Mouse (Mus musculus) liver, adult 2 months (tissue): ENCODE results near the gene Eps8l3. TPM values are rescaled to one million over a fixed set of nuclear protein-coding genes. Genes with fewer than 3 reads are reported as not detected.

Source experiments
- DNase-seq: peaks from one replicate; pipeline ENCODE4 v3.0.0-alpha.2; 2011; ENCODE audit warnings: low read depth, low spot score; ENCODE audit errors: extremely low read depth
- H3K27ac ChIP-seq: fragments of 200-500 bp; replicated peaks from 2 replicates; pipeline ENCODE4 v1.5.1; 2012; ENCODE audit warnings: low read depth, mild to moderate bottlenecking, control low read depth, inconsistent platforms, low read length; ENCODE audit not compliant: insufficient read depth
- H3K27me3 ChIP-seq: fragments of 200-500 bp; 2 replicates; pipeline ENCODE4 v1.6.1; 2012; ENCODE audit warnings: mild to moderate bottlenecking, moderate library complexity, low read length, inconsistent platforms; ENCODE audit not compliant: control insufficient read depth, insufficient read depth
- H3K36me3 ChIP-seq: fragments of 200-500 bp; 2 replicates; pipeline ENCODE4 v1.6.1; 2012; ENCODE audit warnings: low read length, inconsistent platforms; ENCODE audit not compliant: control insufficient read depth, insufficient read depth
- H3K4me1 ChIP-seq: fragments of 200-500 bp; 2 replicates; pipeline ENCODE4 v1.6.1; 2011; ENCODE audit warnings: low read length; ENCODE audit not compliant: control insufficient read depth, insufficient read depth
- H3K4me3 ChIP-seq: fragments of 200-500 bp; 2 replicates; pipeline ENCODE4 v1.5.1; 2011; ENCODE audit warnings: low read depth, mild to moderate bottlenecking, control low read depth, low read length, moderate library complexity; ENCODE audit not compliant: insufficient read depth
- H3K79me2 ChIP-seq: fragments of 200-500 bp; 2 replicates; pipeline ENCODE4 v1.6.1; 2012; ENCODE audit warnings: inconsistent platforms, mild to moderate bottlenecking, low read length, moderate library complexity; ENCODE audit not compliant: control insufficient read depth, insufficient read depth
- H3K9ac ChIP-seq: fragments of 200-500 bp; 2 replicates; pipeline ENCODE4 v1.6.1; 2012; ENCODE audit warnings: low read depth, mild to moderate bottlenecking, control low read depth, inconsistent platforms, low read length
- CTCF ChIP-seq: fragments of 200-500 bp; IDR thresholded peaks from 2 replicates; pipeline ENCODE4 v1.5.1; 2011; ENCODE audit warnings: low read depth, low read length, control low read depth
- POLR2A ChIP-seq: fragments of 200-500 bp; IDR thresholded peaks from 2 replicates; pipeline ENCODE4 v1.6.1; 2011; ENCODE audit warnings: low read length, control low read depth; ENCODE audit not compliant: insufficient read depth; ENCODE audit errors: extremely low read depth
- WGBS: fragments of 180-500 bp; shearing (Covaris S2); methylation state at CpG from one replicate; pipeline ENCODE4 v1.1.7; 2018; 5-methylcytosine and 5-hydroxymethylcytosine counted together
- polyA plus RNA-seq: library from polyadenylated mRNA; depleted of rRNA; stranded (reverse); fragments of >200 nt; gene quantifications from 2 replicates; pipeline ENCODE4 v1.2.3, GENCODE M21; 2012
- total RNA-seq: library from RNA; depleted of rRNA; stranded (reverse); fragments of >200 nt; gene quantifications from 2 replicates; pipeline ENCODE4 v1.2.3, GENCODE M21; 2014

Eps8l3 gene
- total and polyA plus RNA-seq, 2 experiments = under 0.01 to 0.07 TPM

DNA sequence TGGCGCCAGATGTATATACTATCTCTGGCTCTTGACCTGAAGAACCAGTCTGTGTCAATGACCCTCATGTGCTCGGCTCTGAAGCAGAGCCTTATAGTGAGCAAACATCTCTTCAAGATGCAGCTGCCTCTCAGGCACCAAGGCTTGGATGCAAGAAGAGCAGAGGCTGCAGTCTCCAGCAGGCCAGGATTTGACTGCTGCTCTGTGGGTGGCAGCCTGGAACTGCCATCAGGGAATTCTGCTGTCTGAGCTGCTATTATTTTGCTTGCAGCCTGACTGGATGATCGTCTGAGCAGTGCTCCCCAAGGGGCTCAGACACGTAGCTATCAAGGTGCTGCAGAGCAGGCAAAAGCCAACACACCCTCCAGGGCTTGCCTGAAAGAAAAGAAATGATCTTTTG is 28.9 kb upstream of the Eps8l3 start:
- H3K27me3 ChIP-seq = no peaks in the 10 kb centered on the region
- WGBS = 82% methylated on average over 4 of the region's 4 CpGs

DNA sequence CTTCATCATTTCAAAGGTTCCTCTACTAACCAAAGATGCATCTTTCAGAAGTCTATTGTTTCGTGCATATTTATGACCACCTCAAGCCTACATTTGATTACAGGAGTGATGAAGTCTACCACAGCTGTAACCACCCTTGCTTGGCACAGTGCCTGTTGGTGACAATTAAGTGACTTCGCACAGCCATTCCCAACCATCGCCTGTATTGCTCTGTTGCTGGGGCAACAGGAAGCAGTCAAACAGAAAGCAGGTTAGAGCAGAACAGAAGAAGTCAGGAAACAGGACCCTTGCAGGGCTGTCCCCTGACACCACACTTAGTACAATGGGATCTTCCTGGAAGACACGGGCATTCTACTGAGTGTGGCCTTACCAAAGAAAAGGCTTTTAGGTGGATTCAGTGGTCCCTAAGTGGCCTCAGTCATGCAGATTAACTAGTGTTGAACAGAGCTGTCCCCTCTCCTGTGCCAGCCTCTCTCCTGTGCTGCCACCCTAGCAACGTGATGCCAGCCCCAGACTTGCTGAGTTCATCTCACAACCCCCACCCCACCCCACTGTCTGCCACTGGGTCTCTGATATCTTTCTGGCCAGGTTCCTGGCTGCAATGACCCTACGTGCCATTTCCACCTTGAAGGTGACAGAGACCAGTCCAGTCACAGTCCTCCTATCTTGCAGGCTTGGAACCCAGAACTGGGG is 27.9 kb upstream of the Eps8l3 start:
- TF ChIP-seq POLR2A (no peak), CTCF (no peak)
- no peak overlapping the region for H3K4me3 ChIP-seq
- no peak overlapping the region for H3K27ac ChIP-seq
- H3K27me3 ChIP-seq = no peaks in the 10 kb centered on the region
- H3K9ac ChIP-seq = no peak overlapping the region
- DNase-seq = no peak
- H3K4me1 ChIP-seq = peaks cover 10% of the 10 kb centered on the region
- no peaks in the 10 kb centered on the region for H3K79me2 ChIP-seq
- H3K36me3 ChIP-seq = no peaks in the 10 kb centered on the region
- 53% methylated on average over 6 of the region's 6 CpGs for WGBS

More for the DNA sequence above, 28.9 kb upstream of the Eps8l3 start:
- Histone ChIP-seq H3K9ac (no peak overlapping the region), H3K27ac (no peak overlapping the region), H3K36me3 (no peaks in the 10 kb centered on the region), H3K4me1 (peaks cover 10% of the 10 kb centered on the region), H3K4me3 (no peak overlapping the region), H3K79me2 (no peaks in the 10 kb centered on the region)
- TF ChIP-seq CTCF (no peak), POLR2A (no peak)
- DNase-seq = no peak

- Histone ChIP-seq H3K4me3 (no peak overlapping the region), H3K27ac (no peak overlapping the region), H3K79me2 (no peaks in the 10 kb centered on the region), H3K36me3 (no peaks in the 10 kb centered on the region), H3K4me1 (peaks cover 10% of the 10 kb centered on the region), H3K27me3 (no peaks in the 10 kb centered on the region), H3K9ac (no peak overlapping the region)
- DNase-seq = peak; percentile 74
- TF ChIP-seq CTCF = no peak
- TF ChIP-seq POLR2A = no peak
- WGBS = 40% methylated on average over 2 of the region's 2 CpGs
These were observed 27.4 kb upstream of the Eps8l3 start for GRCm38 (mm10) chr3:107849693-107850031.

DNA sequence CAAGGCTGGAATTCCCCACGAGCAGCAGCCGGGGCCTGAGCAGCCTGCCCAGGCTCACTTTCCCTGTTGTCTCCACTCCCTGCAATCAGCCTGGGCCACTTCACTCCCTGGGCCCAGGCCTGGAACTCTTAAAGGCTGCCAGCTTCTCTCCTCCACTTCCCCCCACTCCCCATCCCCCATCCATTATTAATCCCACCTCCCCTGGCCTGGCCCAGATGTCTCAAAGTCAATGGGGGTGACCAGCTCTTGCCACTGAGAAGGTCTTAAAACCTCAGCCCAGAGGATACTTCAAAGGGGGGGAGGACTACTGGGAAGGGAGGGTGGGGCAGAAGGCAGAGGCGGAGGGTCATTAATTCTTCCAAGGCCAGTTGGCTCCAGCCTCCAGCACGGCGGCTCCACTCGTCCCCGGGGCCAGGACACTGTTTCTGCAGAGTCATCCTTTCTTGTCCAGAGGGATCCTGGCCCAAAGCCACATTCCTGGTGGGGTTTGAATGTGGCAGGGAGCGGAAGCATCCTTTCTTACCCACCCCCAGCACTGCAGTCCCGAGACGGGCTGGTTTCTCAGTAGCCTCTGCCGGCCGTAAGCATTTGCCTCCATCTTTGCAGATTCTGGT is 26.5 kb upstream of the Eps8l3 start:
- H3K9ac ChIP-seq = no peak overlapping the region
- no peaks in the 10 kb centered on the region for H3K36me3 ChIP-seq
- no peak overlapping the region for H3K4me3 ChIP-seq
- H3K4me1 ChIP-seq = peaks cover 10% of the 10 kb centered on the region
- peak; percentile 26 for DNase-seq
- H3K79me2 ChIP-seq = no peaks in the 10 kb centered on the region
- TF ChIP-seq POLR2A (no peak), CTCF (no peak)
- H3K27me3 ChIP-seq = no peaks in the 10 kb centered on the region
- H3K27ac ChIP-seq = no peak overlapping the region
- 76% methylated on average over 12 of the region's 12 CpGs for WGBS

- Histone ChIP-seq H3K79me2 (no peaks in the 10 kb centered on the region), H3K9ac (no peak overlapping the region), H3K4me3 (no peak overlapping the region), H3K36me3 (no peaks in the 10 kb centered on the region), H3K27me3 (no peaks in the 10 kb centered on the region), H3K27ac (no peak overlapping the region), H3K4me1 (peaks cover 10% of the 10 kb centered on the region)
- TF ChIP-seq CTCF = no peak
- no peak for DNase-seq
- WGBS = 73% methylated on average over 7 of the region's 7 CpGs
These were observed 24.2 kb upstream of the Eps8l3 start for GRCm38 (mm10) chr3:107852786-107853185.
